Mouse (Mus musculus): Measurements from ENCODE around the gene Kcnj15.

- no peak for TF ChIP-seq CTCF (IDR thresholded peaks at IDR 0.05; ENCODE audit: borderline replicate concordance, control insufficient read depth, extremely low read depth, insufficient read depth, low read length, poor library complexity)
- no peak for TF ChIP-seq POLR2A (IDR thresholded peaks at IDR 0.05; ENCODE audit: control insufficient read depth, extremely low read depth, insufficient read depth, low read length, poor library complexity)
These were observed 32.1 kb upstream of the Kcnj15 start for GRCm38 (mm10) chr16:95225285-95225684.

Measured in thymus, adult 2 months (tissue).